Mouse (Mus musculus): ENCODE data around the gene Raph1. TPM values are rescaled to one million over a fixed set of nuclear protein-coding genes. Genes with fewer than 3 reads are reported as not detected.

Gene Raph1
- polyA plus RNA-seq, 1 experiment from 2014 or later: 24.7 TPM

GRCm38 (mm10) chr1:60530636-60531035 lies 36.3 kb downstream of the Raph1 start:
- Histone ChIP-seq H3K4me2 (ENCODE audit: low read depth, low read length) (no peak overlapping the region), H3K4me3 (ENCODE audit: low read depth, low read length) (no peak overlapping the region), H3K9me3 (replicated peaks; ENCODE audit: control insufficient read depth, low read length) (no peaks in the 10 kb centered on the region), H3K9ac (ENCODE audit: low read depth, low read length) (no peak overlapping the region), H3K4me1 (ENCODE audit: control insufficient read depth, low read depth, low read length) (no peaks in the 10 kb centered on the region), H3K36me3 (ENCODE audit: control insufficient read depth, insufficient read depth) (no peaks in the 10 kb centered on the region), H3K27ac (ENCODE audit: low read length) (no peak overlapping the region), H3K27me3 (ENCODE audit: control insufficient read depth, insufficient read depth, low read depth, low read length) (no peaks in the 10 kb centered on the region)
- 30% methylated on average over 2 of the region's 2 CpGs for WGBS (ENCODE audit: insufficient replicate concordance)
- no peak for ATAC-seq (ENCODE audit: low read depth)

- no peak for ATAC-seq (ENCODE audit: low read depth)
- no peaks in the 10 kb centered on the region for H3K27me3 ChIP-seq (ENCODE audit: control insufficient read depth, insufficient read depth, low read depth, low read length)
- no peak overlapping the region for H3K4me2 ChIP-seq (ENCODE audit: low read depth, low read length)
- H3K27ac ChIP-seq (ENCODE audit: low read length): no peak overlapping the region
- no peak overlapping the region for H3K4me3 ChIP-seq (ENCODE audit: low read depth, low read length)
- no peaks in the 10 kb centered on the region for H3K9me3 ChIP-seq (replicated peaks; ENCODE audit: control insufficient read depth, low read length)
- WGBS (ENCODE audit: insufficient replicate concordance): 65% methylated on average over 6 of the region's 6 CpGs
- no peaks in the 10 kb centered on the region for H3K4me1 ChIP-seq (ENCODE audit: control insufficient read depth, low read depth, low read length)
- no peaks in the 10 kb centered on the region for H3K36me3 ChIP-seq (ENCODE audit: control insufficient read depth, insufficient read depth)
- H3K9ac ChIP-seq (ENCODE audit: low read depth, low read length): no peak overlapping the region
Observed at GRCm38 (mm10) chr1:60530107-60530506, 36.8 kb downstream of the Raph1 start.

- no peaks in the 10 kb centered on the region for H3K9me3 ChIP-seq (replicated peaks; ENCODE audit: control insufficient read depth, low read length)
- H3K4me2 ChIP-seq (ENCODE audit: low read depth, low read length): no peak overlapping the region
- no peaks in the 10 kb centered on the region for H3K4me1 ChIP-seq (ENCODE audit: control insufficient read depth, low read depth, low read length)
- H3K27ac ChIP-seq (ENCODE audit: low read length): no peak overlapping the region
- ATAC-seq (ENCODE audit: low read depth): no peak
- 51% methylated on average over 2 of the region's 2 CpGs for WGBS (ENCODE audit: insufficient replicate concordance)
- H3K36me3 ChIP-seq (ENCODE audit: control insufficient read depth, insufficient read depth): no peaks in the 10 kb centered on the region
- no peak overlapping the region for H3K4me3 ChIP-seq (ENCODE audit: low read depth, low read length)
- no peaks in the 10 kb centered on the region for H3K27me3 ChIP-seq (ENCODE audit: control insufficient read depth, insufficient read depth, low read depth, low read length)
- H3K9ac ChIP-seq (ENCODE audit: low read depth, low read length): no peak overlapping the region
Observed at GRCm38 (mm10) chr1:60510584-60510983, 56.3 kb downstream of the Raph1 start.

- no peak overlapping the region for H3K27ac ChIP-seq (ENCODE audit: low read length)
- H3K27me3 ChIP-seq (ENCODE audit: control insufficient read depth, insufficient read depth, low read depth, low read length): no peaks in the 10 kb centered on the region
- 44% methylated on average over 5 of the region's 5 CpGs for WGBS (ENCODE audit: insufficient replicate concordance)
- H3K4me1 ChIP-seq (ENCODE audit: control insufficient read depth, low read depth, low read length): no peaks in the 10 kb centered on the region
- H3K9me3 ChIP-seq (replicated peaks; ENCODE audit: control insufficient read depth, low read length): no peaks in the 10 kb centered on the region
- H3K9ac ChIP-seq (ENCODE audit: low read depth, low read length): no peak overlapping the region
- no peaks in the 10 kb centered on the region; the same call in 1 of the 2 replicates for H3K36me3 ChIP-seq (ENCODE audit: control insufficient read depth, insufficient read depth)
- H3K4me2 ChIP-seq (ENCODE audit: low read depth, low read length): no peak overlapping the region
- no peak for ATAC-seq (ENCODE audit: low read depth)
- H3K4me3 ChIP-seq (ENCODE audit: low read depth, low read length): no peak overlapping the region
Observed at GRCm38 (mm10) chr1:60503456-60503855, 63.4 kb downstream of the Raph1 start.

- H3K4me2 ChIP-seq (ENCODE audit: low read depth, low read length): no peak overlapping the region
- ATAC-seq (ENCODE audit: low read depth): no peak
- no peaks in the 10 kb centered on the region for H3K27me3 ChIP-seq (ENCODE audit: control insufficient read depth, insufficient read depth, low read depth, low read length)
- H3K4me3 ChIP-seq (ENCODE audit: low read depth, low read length): no peak overlapping the region
- H3K9ac ChIP-seq (ENCODE audit: low read depth, low read length): no peak overlapping the region
- no peak overlapping the region for H3K27ac ChIP-seq (ENCODE audit: low read length)
- peaks cover 11% of the 10 kb centered on the region for H3K36me3 ChIP-seq (ENCODE audit: control insufficient read depth, insufficient read depth)
- H3K9me3 ChIP-seq (replicated peaks; ENCODE audit: control insufficient read depth, low read length): no peaks in the 10 kb centered on the region
- no peaks in the 10 kb centered on the region for H3K4me1 ChIP-seq (ENCODE audit: control insufficient read depth, low read depth, low read length)
- 80% methylated on average over 6 of the region's 6 CpGs for WGBS (ENCODE audit: insufficient replicate concordance)
Observed at GRCm38 (mm10) chr1:60493421-60493820, 73.5 kb downstream of the Raph1 start.

- Histone ChIP-seq H3K27me3 (ENCODE audit: control insufficient read depth, insufficient read depth, low read depth, low read length) (no peaks in the 10 kb centered on the region), H3K9ac (ENCODE audit: low read depth, low read length) (no peak overlapping the region), H3K27ac (ENCODE audit: low read length) (no peak overlapping the region), H3K36me3 (ENCODE audit: control insufficient read depth, insufficient read depth) (peaks cover 11% of the 10 kb centered on the region), H3K4me3 (ENCODE audit: low read depth, low read length) (no peak overlapping the region), H3K4me1 (ENCODE audit: control insufficient read depth, low read depth, low read length) (no peaks in the 10 kb centered on the region), H3K9me3 (replicated peaks; ENCODE audit: control insufficient read depth, low read length) (no peaks in the 10 kb centered on the region), H3K4me2 (ENCODE audit: low read depth, low read length) (no peak overlapping the region)
- 59% methylated on average over 5 of the region's 5 CpGs for WGBS (ENCODE audit: insufficient replicate concordance)
- peak; percentile 50; the same call in 1 of the 2 replicates for ATAC-seq (ENCODE audit: low read depth)
Observed at GRCm38 (mm10) chr1:60492404-60492803, 74.5 kb downstream of the Raph1 start.

GRCm38 (mm10) chr1:60490510-60490909 lies 76.4 kb downstream of the Raph1 start:
- ATAC-seq (ENCODE audit: low read depth): no peak
- Histone ChIP-seq H3K27ac (ENCODE audit: low read length) (no peak overlapping the region), H3K36me3 (ENCODE audit: control insufficient read depth, insufficient read depth) (peaks cover 9% of the 10 kb centered on the region), H3K4me2 (ENCODE audit: low read depth, low read length) (no peak overlapping the region), H3K4me3 (ENCODE audit: low read depth, low read length) (no peak overlapping the region), H3K4me1 (ENCODE audit: control insufficient read depth, low read depth, low read length) (no peaks in the 10 kb centered on the region), H3K9me3 (replicated peaks; ENCODE audit: control insufficient read depth, low read length) (no peaks in the 10 kb centered on the region), H3K9ac (ENCODE audit: low read depth, low read length) (no peak overlapping the region), H3K27me3 (ENCODE audit: control insufficient read depth, insufficient read depth, low read depth, low read length) (no peaks in the 10 kb centered on the region)
- WGBS (ENCODE audit: insufficient replicate concordance): 64% methylated on average over 4 of the region's 4 CpGs

GRCm38 (mm10) chr1:60489660-60490059 lies 77.2 kb downstream of the Raph1 start:
- Histone ChIP-seq H3K27ac (ENCODE audit: low read length) (no peak overlapping the region), H3K4me3 (ENCODE audit: low read depth, low read length) (no peak overlapping the region), H3K9me3 (replicated peaks; ENCODE audit: control insufficient read depth, low read length) (no peaks in the 10 kb centered on the region), H3K36me3 (ENCODE audit: control insufficient read depth, insufficient read depth) (peaks cover 7% of the 10 kb centered on the region), H3K27me3 (ENCODE audit: control insufficient read depth, insufficient read depth, low read depth, low read length) (no peaks in the 10 kb centered on the region), H3K9ac (ENCODE audit: low read depth, low read length) (no peak overlapping the region), H3K4me2 (ENCODE audit: low read depth, low read length) (no peak overlapping the region), H3K4me1 (ENCODE audit: control insufficient read depth, low read depth, low read length) (no peaks in the 10 kb centered on the region)
- no peak for ATAC-seq (ENCODE audit: low read depth)
- WGBS (ENCODE audit: insufficient replicate concordance): 69% methylated on average over 2 of the region's 2 CpGs

GRCm38 (mm10) chr1:60488635-60489034 lies 78.3 kb downstream of the Raph1 start:
- peaks cover 7% of the 10 kb centered on the region for H3K36me3 ChIP-seq (ENCODE audit: control insufficient read depth, insufficient read depth)
- H3K27me3 ChIP-seq (ENCODE audit: control insufficient read depth, insufficient read depth, low read depth, low read length): no peaks in the 10 kb centered on the region
- no peak for ATAC-seq (ENCODE audit: low read depth)
- H3K4me1 ChIP-seq (ENCODE audit: control insufficient read depth, low read depth, low read length): no peaks in the 10 kb centered on the region
- H3K4me2 ChIP-seq (ENCODE audit: low read depth, low read length): no peak overlapping the region
- H3K9me3 ChIP-seq (replicated peaks; ENCODE audit: control insufficient read depth, low read length): no peaks in the 10 kb centered on the region
- WGBS (ENCODE audit: insufficient replicate concordance): 70% methylated on average over 8 of the region's 8 CpGs
- no peak overlapping the region for H3K27ac ChIP-seq (ENCODE audit: low read length)
- no peak overlapping the region for H3K4me3 ChIP-seq (ENCODE audit: low read depth, low read length)
- H3K9ac ChIP-seq (ENCODE audit: low read depth, low read length): no peak overlapping the region
